Mouse (Mus musculus) spleen, postnatal 36 days (tissue): ENCODE data around the gene Igdcc4.

ENCODE experiments used
- DNase-seq, 2 experiments: peaks; one replicate each; pipeline ENCODE4 v3.0.0; 2022; ENCODE audit warnings: low spot score in 2 of 2, mixed read lengths in 1 of 2

The Igdcc4 gene

DNA sequence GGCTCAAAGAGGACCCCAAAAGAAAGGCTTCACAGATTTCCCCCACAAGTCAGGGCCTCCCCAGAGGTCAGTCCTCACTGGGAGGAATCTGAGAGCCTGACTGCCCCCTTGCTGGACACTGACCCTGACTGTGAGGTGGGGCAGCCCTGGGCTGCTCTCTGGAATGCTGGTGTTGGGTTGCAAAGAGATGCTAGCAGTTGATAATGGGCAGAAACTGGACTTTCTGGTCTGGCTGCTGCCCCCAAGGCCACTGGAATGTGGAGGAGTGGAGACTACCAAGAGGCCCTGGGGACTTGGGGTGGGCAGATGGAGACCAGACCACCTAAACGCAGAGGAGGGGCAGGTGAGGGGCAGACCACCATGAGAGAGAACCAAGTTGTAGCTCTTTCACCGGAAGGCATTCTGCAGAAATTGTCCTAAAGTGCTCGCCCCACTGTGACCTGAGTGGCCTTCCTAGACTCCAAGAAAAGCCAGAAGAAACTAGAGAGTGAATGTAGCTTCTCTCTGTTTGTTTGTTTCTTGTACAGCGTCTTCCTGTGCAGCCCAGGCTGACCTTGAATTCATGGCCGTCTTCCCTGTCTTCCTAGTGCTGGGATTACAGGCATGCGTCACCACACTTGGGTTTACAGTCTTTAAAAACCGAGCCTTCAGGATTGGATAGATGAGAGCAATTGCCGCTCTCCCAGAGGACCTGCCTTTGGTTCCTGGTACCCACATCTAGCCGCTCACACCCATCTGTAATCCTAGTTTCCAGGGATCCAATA, 53.6 kb downstream of the Igdcc4 start:
- no peak for DNase-seq

DNA sequence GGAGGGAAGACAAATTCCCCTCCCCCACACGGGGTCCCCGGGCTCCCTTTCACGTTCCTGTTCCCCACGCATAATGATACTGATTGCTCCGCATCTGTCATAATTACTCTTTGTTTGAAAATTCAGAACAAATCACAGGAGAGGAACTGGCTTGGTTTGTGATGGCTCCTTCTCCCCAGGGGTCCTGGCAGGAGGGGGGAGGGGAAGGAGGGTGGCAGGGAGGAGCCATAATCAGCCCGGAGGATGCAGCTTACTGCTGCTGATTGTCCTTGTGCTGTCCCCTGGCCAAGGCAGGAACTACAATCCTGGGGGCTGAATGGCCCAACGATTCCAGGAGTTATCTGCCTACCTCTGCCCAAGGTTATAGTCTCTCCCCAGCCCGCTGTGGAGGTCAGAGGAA, 55.3 kb downstream of the Igdcc4 start:
- no peak for DNase-seq

DNA sequence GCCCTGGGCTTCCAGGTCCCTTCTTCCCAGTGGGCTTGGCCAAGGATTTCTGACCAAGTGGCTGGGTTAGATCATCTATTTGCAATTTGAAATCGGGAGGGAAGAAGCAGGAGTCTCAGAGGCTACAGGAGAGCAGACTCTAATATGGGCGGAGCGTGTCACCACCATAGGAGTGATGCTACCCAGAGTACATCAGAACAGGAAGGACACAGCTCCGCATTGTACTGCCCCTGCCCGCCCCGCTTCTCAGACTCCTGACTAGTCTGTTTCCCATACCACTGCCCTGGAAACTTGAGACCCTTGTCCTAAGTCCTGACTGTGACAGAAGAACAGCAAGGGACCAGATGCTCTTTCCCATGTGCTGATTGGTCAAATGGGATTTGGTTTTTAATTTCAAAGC, 56.3 kb downstream of the Igdcc4 start:
- DNase-seq = no peak

DNA sequence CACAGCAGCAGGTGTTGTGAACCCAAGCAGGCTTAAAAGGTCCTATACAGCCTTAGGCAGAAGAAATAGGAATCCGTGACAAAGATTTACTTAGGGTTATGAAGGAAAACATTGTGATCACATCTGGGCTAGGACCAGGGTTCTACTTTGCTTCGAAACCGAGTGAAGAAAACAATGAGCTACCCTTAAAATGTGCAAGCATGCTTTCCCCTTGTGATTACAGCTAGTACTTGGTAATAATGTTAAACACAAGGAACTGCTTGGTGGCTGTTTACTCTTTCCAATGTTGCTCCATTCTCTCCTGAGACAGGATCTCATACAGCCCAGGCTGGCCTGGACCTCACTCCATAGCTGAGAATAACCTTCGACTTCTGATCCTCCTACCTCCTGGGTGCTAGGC, 59.9 kb downstream of the Igdcc4 start:
- no peak for DNase-seq

DNA sequence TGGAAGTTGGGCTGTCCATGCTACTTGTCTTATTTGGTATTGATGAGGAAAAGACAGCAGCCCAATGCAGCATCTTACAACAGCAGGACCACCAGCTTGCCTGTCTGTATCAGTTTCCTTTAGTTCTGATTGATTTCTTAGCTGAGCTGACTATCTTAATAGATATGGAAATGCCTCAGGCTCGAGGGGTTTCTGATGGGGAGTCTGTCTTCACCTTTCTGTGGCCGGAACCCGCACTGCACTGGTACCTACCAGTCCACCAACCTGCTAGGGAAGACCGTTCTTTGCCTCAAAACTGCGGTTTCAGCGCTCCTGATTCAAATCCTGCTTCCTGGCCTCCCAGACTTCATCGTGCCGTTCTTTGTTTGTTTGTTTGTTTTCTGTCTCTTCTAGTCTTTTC, 60.6 kb downstream of the Igdcc4 start:
- DNase-seq = no peak

DNA sequence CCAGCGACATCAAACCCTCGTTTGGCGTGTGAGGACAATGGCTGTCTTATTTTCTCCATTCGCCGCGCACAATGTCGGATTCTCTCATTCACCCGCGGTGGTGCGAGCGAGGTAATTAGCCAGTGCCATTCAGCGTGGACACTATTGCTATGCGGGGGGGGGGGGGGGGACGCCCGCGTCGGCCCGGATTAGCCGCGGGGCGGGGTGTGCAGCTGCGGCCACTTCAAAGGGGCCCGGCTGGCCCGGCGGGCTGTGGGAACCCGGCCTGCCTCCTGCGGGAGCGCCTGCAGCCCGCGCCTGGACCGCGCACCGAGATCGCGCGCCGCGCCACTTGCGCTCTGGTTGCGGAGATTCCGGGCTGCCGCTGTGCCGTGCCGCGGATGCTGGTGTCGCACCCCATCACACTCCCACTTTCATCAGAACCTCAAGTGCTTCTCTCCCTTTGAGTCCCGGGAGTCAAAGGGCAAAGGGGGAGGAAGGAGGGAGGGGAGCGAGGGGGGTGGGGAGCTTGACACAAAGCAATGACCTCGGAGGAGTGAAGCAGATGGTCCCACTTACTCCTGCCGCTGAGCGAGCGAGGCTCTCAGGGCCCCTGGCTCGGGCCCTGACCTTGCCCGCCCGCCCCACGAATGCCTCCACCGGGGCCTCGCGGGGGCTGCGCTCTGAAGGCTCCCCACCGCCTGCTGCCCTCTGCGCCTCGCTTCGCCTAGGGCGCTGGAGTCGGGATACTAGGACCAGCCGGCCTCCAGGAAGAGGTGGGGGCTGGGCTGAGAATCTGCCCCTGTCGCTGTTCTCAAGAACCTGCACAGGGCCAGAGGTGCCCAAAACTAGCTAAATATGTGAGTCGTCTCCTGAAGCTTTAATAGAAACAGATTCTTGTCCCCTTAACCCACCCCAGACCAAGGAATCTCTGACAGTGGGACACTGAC, 61.7 kb downstream of the Igdcc4 start:
- DNase-seq = no peak

DNA sequence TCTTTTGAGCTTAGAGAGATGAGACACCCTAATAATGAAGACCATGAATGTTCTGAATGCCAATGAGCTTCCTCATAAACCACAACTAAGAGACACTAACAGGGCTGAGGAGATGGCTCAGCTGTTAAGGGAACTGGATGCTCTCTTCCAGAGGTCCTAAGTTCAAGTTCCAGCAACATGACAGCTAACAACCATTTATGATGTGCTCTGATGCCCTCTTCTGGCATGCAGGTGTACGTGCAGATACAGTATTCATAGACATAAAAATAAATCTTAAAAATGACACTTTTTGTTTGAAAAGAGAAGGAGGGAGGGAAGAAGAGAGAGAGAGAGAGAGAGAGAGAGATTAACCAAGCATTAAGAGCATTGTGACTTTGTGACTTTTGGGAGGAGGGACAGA, 63.6 kb downstream of the Igdcc4 start:
- no peak for DNase-seq

DNA sequence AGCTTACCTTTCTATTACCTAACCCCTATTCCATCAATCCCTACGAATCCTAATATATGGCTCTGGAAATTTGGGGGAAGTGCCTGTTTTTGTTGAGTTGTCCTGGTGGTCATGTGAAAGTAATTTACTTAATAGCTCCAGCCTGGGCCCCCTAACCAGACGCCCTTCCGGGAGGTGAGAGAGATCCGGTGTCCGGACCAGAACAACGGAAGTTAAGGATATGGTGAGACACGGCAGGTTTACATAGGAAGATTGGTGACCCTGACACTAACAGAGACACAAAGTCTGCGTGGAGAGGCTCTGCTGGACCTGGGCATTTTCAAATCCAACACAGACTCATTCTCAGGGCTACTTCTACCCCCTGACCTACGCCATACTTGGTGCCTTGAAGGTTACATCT, 65.1 kb downstream of the Igdcc4 start:
- DNase-seq = no peak

DNA sequence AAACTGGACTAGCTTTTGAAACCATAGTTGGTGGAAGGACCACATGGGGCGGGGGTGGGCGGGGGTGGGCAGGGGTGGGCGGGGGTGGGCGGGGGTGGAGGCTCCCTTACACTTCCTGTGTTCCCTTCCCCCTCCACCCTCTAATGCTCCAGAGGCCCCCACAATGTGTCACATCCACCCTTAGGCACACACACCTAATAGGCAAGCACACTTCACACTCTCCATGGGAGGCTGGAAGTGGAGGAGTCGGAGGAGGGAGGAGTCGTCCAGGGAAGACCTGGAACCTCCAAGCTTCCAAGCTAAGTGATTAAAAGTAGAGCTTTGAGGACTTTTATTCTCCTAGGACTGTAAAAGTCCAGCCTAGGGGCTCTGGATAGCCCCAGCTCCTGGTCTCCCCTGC, 67.2 kb downstream of the Igdcc4 start:
- DNase-seq = no peak

DNA sequence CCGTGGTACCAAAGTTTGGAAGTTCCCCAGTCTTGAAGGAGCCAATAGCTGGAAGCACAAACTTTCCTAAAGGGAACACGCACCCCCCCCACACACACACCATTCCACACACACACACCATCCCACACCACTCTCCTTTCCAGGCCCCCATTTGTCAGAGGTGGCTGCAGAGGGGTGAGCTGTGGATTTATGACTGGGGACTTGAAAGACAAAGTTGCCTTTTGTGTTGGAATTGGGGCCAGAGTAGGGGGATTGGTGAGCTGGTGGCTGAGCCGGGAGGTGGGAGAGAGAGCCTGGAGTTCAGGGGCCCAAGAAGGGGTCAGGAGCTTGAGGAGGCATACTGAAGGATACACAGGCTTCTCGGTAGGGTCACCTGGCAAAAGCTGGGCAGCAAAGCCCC, 67.7 kb downstream of the Igdcc4 start:
- DNase-seq = no peak

DNA sequence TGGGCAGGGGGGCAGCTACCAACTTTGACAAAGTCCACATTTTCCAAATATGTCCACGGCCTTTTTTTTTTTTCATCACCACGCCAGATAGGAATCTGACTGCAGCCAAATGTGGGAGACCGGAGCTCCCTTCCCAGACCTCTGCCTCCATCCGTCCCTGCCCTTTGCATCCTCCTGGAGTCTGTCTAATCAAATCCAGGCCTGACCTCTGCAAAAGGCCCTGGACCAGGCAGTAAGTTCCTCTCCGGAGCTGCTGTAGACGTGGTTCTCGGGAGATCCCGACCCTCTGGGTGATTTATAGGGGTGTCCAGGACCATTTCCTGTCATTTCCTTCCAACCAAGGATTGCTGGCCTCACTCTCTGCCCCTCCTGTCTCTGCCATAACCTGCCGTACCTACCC, 71.4 kb downstream of the Igdcc4 start:
- no peak for DNase-seq

DNA sequence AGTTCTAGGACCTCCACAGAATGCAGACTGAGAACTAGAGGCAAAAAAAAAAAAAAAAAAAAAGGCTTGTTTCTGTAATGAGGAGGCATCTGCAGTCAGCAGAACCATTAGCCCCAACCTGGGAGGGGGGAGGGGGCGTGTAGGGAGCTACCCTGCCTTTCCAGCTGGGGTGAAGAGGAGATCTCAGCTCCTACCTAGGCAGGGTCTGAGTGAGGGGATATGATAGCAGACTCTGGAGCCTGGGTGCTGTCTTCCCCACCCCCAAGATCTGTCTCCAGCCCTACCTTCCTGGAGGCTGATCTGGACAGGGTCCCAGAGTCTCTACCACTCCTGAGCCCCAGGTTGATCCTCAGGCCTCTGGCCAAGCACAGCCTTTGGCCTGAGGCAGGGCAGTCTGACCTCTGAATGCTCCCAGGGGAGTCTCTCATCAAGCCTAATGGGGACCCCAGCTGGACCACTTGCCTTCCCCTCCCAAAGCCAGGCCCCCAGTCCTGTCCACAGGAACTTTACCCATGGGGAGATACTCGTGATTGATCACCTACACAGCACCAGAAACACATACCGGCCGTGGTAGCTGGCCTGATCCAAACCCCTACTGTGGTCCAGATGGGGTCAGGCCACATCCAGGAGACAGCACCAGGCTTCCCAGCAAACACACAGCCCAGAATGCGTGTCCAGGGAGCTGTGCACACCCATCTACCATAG, 74.1 kb downstream of the Igdcc4 start:
- no peak for DNase-seq

DNA sequence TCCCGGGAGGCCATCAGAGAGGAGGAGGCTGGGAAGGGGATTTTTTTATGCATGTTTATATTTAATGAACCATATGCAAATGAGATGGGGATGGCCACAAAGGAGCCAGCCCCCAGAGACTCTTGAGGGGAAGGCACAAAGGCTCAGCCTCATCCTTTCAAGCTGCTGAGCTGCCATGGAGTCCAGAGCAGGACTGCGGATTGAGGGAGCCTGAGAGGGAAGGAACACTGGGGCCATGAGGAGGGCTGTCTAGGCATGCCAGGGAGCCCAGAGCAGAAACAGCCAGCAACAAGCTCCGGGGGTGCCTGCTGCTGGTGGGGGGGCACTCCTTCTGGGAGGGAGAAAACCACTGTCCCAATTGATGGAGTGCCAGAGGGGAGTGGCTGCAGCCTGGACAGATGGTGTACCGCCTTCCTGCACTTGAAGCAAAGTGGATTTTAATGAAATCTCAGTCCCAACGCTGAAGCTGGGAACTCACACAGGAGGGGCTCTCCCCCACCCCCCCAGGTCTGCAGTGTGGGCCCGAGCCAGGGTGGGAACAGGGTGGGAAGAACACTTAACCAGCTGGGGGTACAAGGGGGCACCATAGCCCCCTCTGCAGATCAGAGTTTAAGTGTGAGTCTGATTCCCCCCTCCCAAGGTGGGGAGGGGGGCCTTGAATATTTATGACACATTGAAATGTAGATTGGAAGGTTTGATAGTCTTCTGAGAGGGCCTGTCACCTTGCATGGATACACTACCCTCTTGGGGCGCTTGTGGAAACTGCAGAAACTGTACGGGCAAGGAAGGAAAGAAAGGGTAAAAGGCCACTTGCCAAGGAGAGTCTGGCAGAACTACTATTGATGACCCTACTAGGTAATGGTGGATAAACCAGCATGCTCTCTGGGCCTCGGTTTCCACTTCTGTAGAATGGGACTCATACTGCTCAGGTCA, 74.9 kb downstream of the Igdcc4 start:
- DNase-seq = no peak

DNA sequence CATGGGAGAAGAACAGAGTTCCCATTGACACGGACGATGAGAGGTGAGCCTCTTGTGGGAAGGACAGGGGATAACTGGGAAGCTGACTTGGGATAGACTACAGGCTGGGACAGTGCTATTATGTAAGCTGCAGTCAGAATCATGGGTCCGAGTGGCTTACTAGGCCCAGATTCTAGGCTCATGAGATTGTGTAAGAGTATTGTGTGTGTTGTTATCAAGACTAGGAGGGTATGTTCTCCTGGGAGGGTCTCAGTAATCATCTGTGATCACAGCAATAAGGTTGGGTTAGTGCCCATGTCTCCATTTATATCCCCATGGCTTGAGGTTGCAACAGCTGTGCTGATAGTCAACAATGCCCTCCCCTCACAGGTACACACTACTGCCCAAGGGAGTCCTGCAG, 76.2 kb downstream of the Igdcc4 start:
- no peak for DNase-seq

DNA sequence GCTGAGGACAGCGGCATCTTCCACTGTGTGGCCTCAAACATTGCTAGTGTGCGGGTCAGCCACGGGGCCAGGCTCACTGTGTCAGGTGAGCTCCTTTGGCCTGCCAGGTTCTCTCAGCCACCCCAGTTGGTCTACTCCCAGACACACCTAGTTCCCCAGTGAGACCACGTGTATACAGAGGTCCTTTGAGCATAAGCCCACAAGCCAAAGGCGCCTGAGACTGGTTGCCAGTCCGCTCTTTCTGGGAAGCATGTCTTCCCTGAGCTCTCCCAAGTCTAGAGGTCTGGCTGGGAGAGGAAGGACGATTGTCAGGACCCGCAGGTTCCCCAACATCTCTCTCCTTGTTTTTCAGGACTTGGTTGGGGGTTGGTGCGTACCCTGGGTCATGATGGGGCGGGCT, 76.6 kb downstream of the Igdcc4 start:
- no peak for DNase-seq

DNA sequence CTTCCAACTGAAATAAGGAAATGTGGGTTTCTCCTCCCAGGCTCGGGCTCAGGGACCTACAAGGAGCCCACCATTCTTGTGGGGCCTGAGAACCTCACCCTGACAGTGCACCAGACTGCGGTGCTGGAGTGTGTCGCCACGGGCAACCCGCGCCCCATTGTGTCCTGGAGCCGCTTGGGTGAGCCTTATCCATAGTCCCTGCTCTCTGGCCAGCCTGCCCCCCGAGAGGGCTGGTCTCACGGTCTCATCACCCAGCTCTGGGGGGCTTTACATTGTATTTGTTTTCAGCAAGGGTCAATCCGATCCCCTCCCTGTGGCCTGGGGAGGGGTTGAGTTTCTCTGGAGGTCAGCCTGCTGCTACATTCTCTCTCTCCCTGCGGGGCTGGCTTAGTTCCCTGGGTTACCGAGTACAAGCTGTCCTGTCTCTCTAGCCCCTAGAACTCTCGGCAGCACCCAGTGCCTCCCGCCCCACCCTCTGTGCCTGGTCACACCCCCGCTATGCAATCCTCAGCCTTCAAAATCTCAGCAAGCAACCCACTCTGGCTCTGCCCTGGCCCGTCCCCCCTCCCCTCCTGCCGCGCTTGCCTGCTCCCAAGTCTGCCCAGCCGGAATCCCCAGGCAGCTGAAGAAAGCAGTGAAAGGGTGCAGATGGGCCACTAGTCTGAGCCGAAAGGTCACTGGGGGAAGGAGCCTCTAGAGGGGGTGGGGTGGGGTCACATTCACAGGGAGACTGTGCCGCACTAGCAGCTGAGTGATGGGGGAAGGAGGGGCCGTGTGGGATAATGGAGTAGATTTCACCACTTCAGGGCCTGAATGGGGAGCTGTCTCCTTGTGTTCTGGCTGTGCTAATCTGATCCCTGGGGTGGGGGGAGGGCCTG, 77.3 kb downstream of the Igdcc4 start:
- no peak for DNase-seq

DNA sequence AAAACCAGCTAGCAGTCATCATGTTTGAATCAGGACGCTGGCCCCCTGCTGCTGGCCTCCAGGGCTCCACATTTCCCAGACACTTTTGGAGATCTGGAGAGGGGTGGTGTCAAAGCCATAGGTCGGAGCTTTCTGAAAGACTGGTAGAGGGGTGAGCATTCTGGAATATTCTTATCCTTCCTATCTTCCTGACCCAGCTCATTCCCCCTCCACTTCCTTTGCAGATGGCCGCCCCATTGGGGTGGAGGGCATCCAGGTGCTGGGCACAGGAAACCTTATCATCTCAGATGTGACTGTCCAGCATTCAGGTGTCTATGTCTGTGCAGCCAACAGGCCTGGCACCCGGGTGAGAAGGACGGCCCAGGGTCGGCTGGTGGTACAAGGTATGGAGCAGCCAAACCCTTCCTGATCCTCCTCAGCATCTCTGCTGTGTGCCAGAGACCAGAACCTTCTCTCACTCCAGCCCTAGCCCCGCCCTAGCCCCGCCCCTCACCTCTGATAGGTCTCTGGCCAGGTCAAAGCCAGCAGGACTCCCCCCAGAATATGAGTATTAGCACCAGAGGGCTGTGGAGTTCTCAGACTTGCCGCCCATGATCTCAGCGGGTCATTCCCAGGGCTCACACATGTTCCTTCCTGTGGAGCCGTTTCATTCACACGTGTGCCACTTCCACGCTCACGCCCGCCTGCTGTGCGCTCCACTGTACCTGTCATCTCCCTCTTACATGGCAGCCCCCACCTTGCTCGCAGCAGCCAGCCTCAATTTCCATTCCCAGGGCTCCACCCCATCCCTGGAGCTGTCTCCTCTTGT, 78.7 kb downstream of the Igdcc4 start:
- no peak for DNase-seq
